Mouse (Mus musculus): ENCODE data around the gene Igdcc4. TPM values are rescaled to one million over a fixed set of nuclear protein-coding genes. Genes with fewer than 3 reads are reported as not detected.

Gene Igdcc4
- total and polyA plus RNA-seq, 3 experiments, result under 0.01 to 0.14 TPM; not detected in 1

DNA sequence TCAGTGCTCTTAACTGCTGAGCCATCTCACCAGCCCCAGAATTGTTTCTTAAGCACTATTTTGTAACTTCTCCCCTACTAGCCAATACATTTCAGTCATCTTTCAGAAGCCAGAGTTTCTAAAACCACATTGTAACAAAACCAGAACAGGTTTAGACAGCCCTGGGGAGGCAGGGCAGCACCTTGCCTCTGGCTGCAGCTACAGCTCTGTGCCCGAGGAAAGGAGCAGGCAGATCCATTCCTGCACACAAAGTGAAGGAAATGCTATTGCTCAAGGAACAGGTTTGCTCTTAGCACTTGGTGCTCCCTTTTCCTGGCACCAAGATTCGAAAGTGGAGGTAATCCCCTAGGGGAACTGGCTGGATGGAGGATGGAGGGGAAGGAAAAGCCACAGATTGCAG is 16.2 kb downstream of the Igdcc4 start:
- Histone ChIP-seq H3K9me3 (replicated peaks; ENCODE audit: insufficient read depth, low read length) (no peaks in the 10 kb centered on the region), H3K4me3 (ENCODE audit: control insufficient read depth in 1 of 2, insufficient read depth in 1 of 2, low read depth in 2 of 2, low read length in 2 of 2) (no peak overlapping the region)
- no peak for DNase-seq (ENCODE audit: low read depth, low spot score)

DNA sequence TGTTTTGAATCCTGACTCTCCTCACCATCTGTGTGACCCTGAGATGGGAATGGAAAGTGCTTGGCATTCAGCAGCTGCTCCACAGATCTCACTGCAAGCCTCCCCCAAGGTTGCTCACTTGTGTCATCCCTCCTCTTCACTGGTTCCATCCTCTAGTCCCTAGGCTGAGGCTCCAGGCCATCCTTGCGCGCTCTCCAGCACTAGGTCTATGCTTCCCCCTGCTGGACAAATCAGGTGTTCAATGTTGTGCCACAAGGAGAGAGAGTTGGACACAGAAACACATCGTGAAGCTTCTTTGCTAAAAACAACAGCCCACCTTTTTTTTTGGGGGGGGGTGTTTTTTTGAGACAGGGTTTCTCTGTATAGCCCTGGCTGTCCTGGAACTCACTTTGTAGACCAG is 19.6 kb downstream of the Igdcc4 start:
- H3K4me3 ChIP-seq (ENCODE audit: control insufficient read depth in 1 of 2, insufficient read depth in 1 of 2, low read depth in 2 of 2, low read length in 2 of 2), result no peak overlapping the region
- H3K4me1 ChIP-seq (ENCODE audit: control insufficient read depth in 1 of 2, insufficient read depth in 2 of 2, low read length in 2 of 2), result no peaks in the 10 kb centered on the region
- peak; percentile 68 for DNase-seq (ENCODE audit: low read depth, low spot score)

More for the DNA sequence above, 16.2 kb downstream of the Igdcc4 start:
- H3K27me3 ChIP-seq (ENCODE audit: control insufficient read depth in 1 of 2, insufficient read depth in 2 of 2, low read length in 2 of 2), result peaks cover 19 to 23% of the 10 kb centered on the region in 2 experiments
- TF ChIP-seq POLR2AphosphoS2 (IDR thresholded peaks at IDR 0.05; ENCODE audit: low read length) (no peak), TAL1 (IDR thresholded peaks at IDR 0.05; ENCODE audit: low read length) (no peak), USF2 (IDR thresholded peaks at IDR 0.05; ENCODE audit: borderline replicate concordance in 1 of 2, insufficient read depth in 1 of 2, low read depth in 1 of 2, low read length in 2 of 2) (no peak), MEF2A (IDR thresholded peaks at IDR 0.05; ENCODE audit: extremely low read depth, insufficient replicate concordance, low read depth, low read length, poor library complexity, severe bottlenecking) (no peak), CHD2 (IDR thresholded peaks at IDR 0.05; ENCODE audit: low read length) (no peak), SIN3A (IDR thresholded peaks at IDR 0.05; ENCODE audit: low read length) (no peak), NRF1 (IDR thresholded peaks at IDR 0.05; ENCODE audit: insufficient read depth, low read depth, low read length, poor library complexity, severe bottlenecking) (no peak), ZKSCAN1 (IDR thresholded peaks at IDR 0.05; ENCODE audit: low read depth, low read length) (no peak)
- H3K27ac ChIP-seq (ENCODE audit: control insufficient read depth, low read depth, low read length), result no peak overlapping the region
- no peaks in the 10 kb centered on the region for H3K4me1 ChIP-seq (ENCODE audit: control insufficient read depth in 1 of 2, insufficient read depth in 2 of 2, low read length in 2 of 2)
- no peaks in the 10 kb centered on the region for H3K36me3 ChIP-seq (ENCODE audit: control insufficient read depth in 1 of 2, insufficient read depth in 2 of 2, low read length in 2 of 2)
- no peak overlapping the region for H3K9ac ChIP-seq (ENCODE audit: control insufficient read depth, low read depth, low read length, poor library complexity, severe bottlenecking)
- no peaks in the 10 kb centered on the region for H3K79me2 ChIP-seq (ENCODE audit: control insufficient read depth, insufficient read depth, low read length, poor library complexity)

DNA sequence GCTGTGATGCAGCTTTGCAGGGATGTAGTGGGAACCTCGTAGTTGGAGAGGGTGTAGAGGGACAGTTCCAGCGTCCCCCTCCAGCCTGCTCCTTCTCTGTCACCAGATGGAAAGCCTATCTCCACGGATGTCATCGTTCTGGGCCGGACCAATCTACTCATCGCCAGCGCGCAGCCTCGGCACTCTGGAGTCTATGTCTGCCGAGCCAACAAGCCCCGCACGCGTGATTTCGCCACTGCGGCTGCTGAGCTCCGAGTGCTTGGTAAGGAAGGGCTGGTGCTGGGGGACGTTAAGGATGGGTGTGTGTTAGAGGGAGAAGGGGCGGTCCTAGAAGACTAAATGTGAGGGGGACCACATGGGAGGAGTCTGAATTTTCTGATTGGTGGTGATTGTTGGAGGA is 21.3 kb downstream of the Igdcc4 start:
- TF ChIP-seq CTCF (IDR thresholded peaks at IDR 0.05 in 2 of 3, conservative IDR thresholded peaks at IDR 0.05 in 1 of 3; ENCODE audit: control insufficient read depth in 1 of 3, insufficient read depth in 1 of 3, low read depth in 2 of 3, low read length in 3 of 3, poor library complexity in 1 of 3, severe bottlenecking in 1 of 3) (no peak), USF1 (IDR thresholded peaks at IDR 0.05; ENCODE audit: low read depth, low read length) (no peak), UBTF (IDR thresholded peaks at IDR 0.05; ENCODE audit: borderline replicate concordance, insufficient read depth, low read depth, low read length) (no peak), TBP (IDR thresholded peaks at IDR 0.05; ENCODE audit: low read depth, low read length) (no peak)
- Histone ChIP-seq H3K9ac (ENCODE audit: control insufficient read depth, low read depth, low read length, poor library complexity, severe bottlenecking) (no peak overlapping the region), H3K4me3 (ENCODE audit: control insufficient read depth in 1 of 2, insufficient read depth in 1 of 2, low read depth in 2 of 2, low read length in 2 of 2) (no peak overlapping the region), H3K79me2 (ENCODE audit: control insufficient read depth, insufficient read depth, low read length, poor library complexity) (no peaks in the 10 kb centered on the region), H3K36me3 (ENCODE audit: control insufficient read depth in 1 of 2, insufficient read depth in 2 of 2, low read length in 2 of 2) (no peaks in the 10 kb centered on the region), H3K9me3 (replicated peaks; ENCODE audit: insufficient read depth, low read length) (no peaks in the 10 kb centered on the region), H3K4me1 (ENCODE audit: control insufficient read depth in 1 of 2, insufficient read depth in 2 of 2, low read length in 2 of 2) (no peaks in the 10 kb centered on the region), H3K27ac (ENCODE audit: control insufficient read depth, low read depth, low read length) (no peak overlapping the region), H3K27me3 (ENCODE audit: control insufficient read depth in 1 of 2, insufficient read depth in 2 of 2, low read length in 2 of 2) (peaks cover 4 to 5% of the 10 kb centered on the region in 2 experiments; a peak in 3 of 4 replicates)
- no peak for DNase-seq (ENCODE audit: low read depth, low spot score)

More for the DNA sequence above, 19.6 kb downstream of the Igdcc4 start:
- Histone ChIP-seq H3K9me3 (replicated peaks; ENCODE audit: insufficient read depth, low read length) (no peaks in the 10 kb centered on the region), H3K79me2 (ENCODE audit: control insufficient read depth, insufficient read depth, low read length, poor library complexity) (no peaks in the 10 kb centered on the region), H3K27ac (ENCODE audit: control insufficient read depth, low read depth, low read length) (no peak overlapping the region), H3K27me3 (ENCODE audit: control insufficient read depth in 1 of 2, insufficient read depth in 2 of 2, low read length in 2 of 2) (peaks cover 5 to 7% of the 10 kb centered on the region in 2 experiments), H3K36me3 (ENCODE audit: control insufficient read depth in 1 of 2, insufficient read depth in 2 of 2, low read length in 2 of 2) (no peaks in the 10 kb centered on the region), H3K9ac (ENCODE audit: control insufficient read depth, low read depth, low read length, poor library complexity, severe bottlenecking) (no peak overlapping the region)
- TF ChIP-seq MAX (IDR thresholded peaks at IDR 0.05; ENCODE audit: low read length) (no peak), ZC3H11A (IDR thresholded peaks at IDR 0.05; ENCODE audit: low read depth, low read length) (peak; percentile 67), ELF1 (IDR thresholded peaks at IDR 0.05; ENCODE audit: low read depth, low read length) (no peak), RAD21 (IDR thresholded peaks at IDR 0.05; ENCODE audit: low read depth, low read length) (peak; percentile 85), CTCF (IDR thresholded peaks at IDR 0.05 in 2 of 3, conservative IDR thresholded peaks at IDR 0.05 in 1 of 3; ENCODE audit: control insufficient read depth in 1 of 3, insufficient read depth in 1 of 3, low read depth in 2 of 3, low read length in 3 of 3, poor library complexity in 1 of 3, severe bottlenecking in 1 of 3) (peak; percentile 62 to 80 (median 79)), SMC3 (IDR thresholded peaks at IDR 0.05; ENCODE audit: low read depth, low read length) (peak; percentile 71)
